Mouse (Mus musculus): ENCODE results near the gene Gm20219.
"Not testable (repeated sequence)": the region's sequence is repeated elsewhere in the genome, so short reads cannot be mapped to it uniquely, and the experiment has no call there.

Gm20219 gene

DNA sequence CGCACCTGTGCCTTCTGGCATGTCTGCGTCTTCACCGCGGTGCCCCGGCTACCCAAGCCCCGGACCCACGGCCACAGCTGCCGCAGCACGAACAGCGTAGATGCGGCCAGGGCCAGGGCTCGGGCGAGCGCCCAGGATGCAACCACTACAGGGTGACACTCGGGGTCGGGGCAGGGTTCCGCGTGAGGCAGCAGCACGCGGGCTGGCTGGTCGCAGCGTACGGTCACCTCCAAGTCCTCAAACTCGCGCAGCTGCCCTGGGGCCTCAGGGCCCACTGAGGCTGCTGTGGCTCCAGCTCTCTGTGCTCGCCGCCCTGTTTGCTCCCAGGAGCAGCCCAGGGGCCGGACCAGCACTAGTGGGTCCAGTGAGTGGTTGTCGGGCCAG, 42.5 kb downstream of the Gm20219 start:
- peak; percentile 46 for DNase-seq

DNA sequence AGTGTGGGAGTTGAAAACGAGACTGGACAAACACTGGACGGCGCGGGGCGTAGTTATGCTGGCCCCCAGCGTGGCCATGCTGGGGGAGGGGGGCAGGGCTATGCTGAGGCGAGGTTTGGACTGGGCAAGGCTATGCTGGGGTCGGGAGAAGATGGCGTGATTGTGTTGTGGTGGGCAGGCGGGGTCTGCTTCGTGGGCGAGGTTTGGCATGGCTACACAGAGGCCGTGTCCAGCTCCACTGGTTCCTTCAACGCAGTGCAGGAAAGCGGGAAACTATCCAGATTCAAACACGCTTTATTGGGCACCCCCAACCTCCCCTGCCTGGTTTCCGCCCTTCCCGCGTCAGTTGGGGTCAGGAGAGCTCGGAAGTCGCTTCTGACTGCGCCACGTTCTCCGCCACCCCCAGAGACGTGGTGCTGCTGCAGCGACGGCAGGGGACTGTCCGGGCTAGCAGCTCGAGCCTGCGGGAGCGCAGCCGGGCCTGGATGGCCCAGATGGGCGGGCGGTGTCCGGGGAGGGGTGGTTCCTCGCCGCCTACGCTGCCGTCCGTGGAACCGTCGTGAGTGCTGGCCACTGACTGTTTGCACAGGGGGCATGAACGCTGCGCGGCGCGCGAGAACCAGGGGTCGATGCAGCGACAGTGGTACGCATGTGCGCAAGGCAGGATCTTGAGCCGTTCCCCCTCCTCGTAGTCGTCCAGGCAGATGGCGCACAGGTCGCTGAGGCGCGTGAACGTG, 43.0 kb downstream of the Gm20219 start:
- peak; percentile 56 for DNase-seq

DNA sequence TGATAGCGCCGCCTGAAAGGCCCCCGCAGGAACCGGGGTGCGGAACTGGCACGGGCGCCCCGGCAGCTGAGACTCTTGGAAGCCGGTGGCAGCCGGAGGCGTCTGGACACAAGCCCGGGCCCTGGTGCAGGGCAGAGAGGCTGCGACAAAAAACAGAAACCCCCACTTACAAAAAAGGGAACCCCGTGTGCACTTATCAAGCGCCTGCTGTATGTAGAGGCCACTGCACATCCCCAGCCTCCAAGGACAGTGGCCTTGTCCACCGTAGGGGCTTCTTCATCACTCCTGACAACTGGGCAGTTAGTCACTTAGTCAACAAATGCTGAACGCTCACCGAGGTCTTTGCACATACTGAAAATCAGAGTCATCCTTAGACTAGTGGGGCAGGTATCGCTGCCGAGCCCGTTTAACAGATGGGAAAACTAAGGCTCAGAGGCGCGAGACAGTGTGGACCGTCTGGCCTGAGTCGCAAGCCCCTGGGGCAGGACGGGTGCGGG, 43.7 kb downstream of the Gm20219 start:
- no peak for DNase-seq

DNA sequence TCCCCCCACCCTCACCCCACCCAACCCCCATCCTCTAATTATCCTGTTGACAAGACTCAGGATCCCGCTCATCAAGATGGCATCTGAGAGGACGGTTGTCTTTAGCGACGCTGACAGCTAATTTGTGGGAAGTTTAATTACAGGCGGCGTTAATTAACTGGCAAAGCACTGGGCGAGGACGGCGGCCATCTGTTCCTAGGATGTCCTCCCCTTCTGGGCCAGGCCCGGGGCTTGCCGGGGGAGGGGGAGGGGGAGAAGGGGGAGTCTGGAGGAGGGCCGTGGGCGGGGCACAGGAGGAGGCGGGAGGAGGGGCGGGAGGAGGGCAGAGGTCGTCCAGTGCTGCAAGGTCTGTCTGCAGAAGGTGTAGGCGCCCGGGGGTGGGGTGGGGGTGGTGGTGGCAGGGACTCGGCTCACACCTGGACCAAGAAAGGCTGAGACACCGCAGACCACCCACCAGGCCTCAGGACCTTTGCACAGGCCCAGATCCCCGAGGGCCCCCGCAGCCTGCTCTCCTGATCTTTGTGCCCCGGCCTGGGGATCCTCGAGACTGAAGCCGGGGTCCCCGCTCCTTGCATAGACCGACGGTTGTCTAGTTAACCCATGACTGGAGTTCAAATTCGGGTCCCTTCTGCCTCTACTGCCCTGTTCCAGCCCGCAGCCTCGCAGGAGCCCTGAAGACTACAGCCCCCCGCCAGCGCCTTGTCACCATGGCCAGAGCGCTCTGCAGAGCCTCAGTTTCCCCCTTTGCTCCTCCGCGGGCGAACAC, 44.3 kb downstream of the Gm20219 start:
- DNase-seq: peak; percentile 85

DNA sequence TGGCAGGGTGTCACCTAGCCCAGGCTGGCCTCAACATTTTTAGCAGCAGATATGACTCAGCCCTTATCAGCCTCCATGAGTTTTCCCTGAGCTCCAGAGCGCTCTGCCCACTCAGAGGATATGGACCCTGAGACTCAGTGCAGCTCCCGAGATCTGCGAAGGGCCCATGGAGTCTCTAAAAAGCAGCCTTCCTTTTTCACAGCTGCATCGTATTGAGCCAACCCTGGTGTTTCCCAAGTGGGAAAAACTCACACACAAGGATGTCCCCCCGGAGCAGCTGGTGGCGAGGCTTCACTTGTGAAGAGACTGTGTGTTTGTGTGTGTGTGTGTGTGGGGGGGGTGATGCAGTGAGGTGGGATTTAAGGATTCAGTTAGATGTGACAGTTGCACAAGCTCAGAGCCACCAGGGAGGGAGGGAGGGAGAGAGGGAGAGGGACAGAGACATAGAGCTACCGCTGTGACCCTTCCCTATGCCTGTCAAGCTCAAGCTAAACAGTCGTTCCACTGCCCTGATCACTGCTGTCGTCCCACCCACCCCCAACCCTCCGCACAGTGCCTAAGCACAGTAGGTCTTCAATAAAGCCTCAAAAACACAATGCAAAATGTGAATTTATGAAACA, 45.1 kb downstream of the Gm20219 start:
- peak; percentile 28 for DNase-seq

DNA sequence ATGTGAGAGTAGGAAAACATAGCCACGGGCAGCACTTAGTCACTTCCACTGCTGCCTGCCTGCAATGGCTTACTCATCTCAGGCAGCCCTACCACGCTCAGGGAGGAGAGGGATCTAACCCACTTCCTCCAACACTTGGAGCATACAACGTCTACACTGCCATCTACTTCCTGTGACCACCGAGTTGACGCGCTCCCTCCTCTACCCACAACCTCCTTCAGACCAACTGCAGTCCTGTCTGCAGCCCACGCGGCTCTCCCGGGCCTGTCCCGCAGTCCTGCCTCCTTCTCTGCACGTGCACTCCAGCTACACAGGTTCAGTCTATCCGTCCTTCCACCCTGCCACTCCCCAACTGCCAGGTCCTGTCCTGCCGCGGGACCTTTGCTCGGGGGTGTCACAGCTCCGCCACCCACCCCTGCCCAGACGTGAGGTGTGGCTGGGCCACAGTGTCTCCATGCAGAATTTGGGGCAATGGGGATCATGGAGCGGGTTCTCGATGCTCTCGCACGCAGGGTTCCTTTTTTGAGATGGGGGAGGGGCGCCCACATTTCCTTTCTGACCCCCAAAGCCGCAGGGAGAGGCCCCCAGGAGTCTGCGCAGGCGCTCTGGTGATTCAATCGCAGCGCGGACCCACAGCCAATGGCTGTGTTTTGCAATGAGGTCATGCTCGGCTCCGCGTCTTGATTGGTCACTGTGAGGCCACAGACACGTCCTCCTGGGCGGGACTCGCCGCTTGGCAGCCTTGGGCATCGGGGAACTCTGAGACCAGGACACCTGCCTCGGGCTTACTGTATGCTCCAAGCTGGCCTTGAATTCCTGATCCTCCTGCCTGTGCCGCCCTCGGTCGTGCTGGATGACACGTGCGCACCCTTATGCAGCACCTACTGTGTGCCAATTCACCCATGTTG, 46.8 kb downstream of the Gm20219 start:
- peak; percentile 99 for DNase-seq

DNA sequence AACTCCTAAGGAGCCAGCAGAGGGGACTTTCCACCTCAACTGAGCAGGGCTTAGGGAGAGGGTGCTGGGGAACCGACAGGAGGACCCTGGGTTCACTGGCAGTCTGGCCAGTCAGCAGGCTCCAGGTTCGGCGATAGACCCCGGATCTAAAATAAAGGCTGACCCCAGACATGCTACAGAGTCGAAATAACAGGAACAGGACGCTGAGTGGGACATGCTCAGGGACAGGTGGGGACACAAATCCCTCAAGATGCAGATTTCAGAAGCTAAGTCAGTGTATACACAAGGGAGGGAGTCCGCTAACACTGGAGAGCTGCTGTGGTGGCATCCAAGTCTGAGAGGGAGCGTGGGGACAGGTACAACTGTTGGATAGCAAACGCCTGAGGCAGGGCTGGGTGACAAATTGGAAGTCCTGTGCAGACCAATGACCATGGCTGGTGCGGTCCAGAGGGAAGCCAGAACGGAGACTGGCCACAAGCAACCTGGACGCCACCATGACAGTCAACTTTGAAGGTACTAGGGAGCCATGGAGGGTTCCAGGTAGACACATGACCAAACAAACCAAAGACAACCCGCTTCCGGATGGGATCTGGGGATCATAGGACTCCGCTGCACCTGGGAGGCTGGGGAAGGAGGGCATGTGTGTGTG, 47.6 kb downstream of the Gm20219 start:
- peak; percentile 56 for DNase-seq

DNA sequence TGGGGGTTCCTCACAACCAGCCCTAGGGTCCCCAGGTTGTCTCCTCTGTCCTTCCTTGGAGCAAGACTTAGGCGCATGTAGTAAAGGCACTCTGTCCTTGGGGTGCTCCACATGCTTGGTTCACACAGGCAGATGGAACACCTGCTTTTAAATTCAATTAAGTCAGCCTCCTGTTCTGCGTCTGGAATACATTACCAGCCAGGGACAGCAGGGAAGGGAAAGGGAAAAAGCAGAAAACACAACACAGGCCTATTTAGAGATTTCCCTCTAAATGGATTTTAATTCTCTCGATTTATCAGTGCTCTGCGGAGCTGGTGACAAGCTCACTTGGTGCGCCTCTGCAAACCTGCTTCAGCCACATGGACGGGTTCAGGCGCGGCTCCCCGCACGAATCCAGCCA, 48.8 kb downstream of the Gm20219 start:
- no peak for DNase-seq

DNA sequence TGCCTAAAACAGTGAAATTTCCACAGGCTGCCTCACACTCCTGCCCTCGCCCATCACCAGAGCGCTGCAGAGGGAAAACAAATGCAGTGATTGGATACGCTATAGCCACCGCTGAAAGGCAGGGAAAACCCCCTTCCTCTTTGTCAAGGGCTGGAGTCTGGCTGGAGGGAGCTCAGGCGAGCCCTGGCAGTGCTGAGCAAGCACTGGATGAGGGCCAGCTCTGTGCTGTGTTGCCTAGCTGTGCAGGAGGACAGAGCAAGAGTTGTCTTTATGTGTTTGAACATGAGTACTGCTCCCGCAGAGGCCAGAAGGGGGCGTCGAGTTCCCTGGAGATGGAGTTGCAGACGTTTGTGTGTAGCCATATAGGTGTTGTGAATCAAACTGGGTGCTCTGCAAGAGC, 51.7 kb downstream of the Gm20219 start:
- DNase-seq: peak; percentile 81

DNA sequence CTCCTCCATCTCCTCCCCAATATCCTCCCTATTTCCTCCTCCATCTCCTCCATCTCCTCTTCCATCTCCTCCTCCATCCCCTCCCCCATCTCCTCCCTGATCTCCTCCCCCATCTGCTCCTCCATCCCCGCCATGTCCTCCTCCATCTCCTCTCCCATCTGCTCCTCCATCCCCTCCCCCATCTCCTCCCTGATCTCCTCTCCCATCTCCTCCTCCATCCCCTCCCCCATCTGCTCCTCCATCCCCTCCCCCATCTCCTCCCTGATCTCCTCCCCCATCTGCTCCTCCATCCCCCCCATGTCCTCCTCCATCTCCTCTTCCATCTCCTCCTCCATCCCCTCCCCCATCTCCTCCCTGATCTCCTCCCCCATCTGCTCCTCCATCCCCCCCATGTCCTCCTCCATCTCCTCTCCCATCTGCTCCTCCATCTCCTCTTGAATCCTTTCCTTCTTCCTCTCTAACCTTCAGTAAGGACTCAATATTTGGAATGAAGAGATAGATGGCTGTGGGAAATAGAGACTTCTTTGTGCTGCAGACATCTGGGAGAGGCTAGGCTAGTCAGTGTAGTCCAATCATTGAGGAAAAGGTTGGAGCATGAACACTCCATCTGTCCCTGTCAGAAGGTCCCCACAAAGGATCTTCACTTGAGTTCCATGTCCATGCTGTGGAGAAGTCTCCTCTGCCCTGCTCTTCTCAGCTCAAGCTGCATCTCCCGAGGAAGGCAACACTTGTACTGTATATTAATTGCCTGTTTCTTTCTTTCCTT, 52.4 kb downstream of the Gm20219 start:
- DNase-seq: not testable (repeated sequence)
